Mouse (Mus musculus) C2C12 (cell line): Measurements from ENCODE around the gene Csnk2a2. TPM values are rescaled to one million over a fixed set of nuclear protein-coding genes. Genes with fewer than 3 reads are reported as not detected.

Source experiments
- H3K27me3 ChIP-seq: one replicate; pipeline ENCODE4 v1.6.1; 2011; ENCODE audit not compliant: control insufficient read depth, insufficient read depth, insufficient read length
- H3K36me3 ChIP-seq: one replicate; pipeline ENCODE4 v1.6.1; 2011; ENCODE audit not compliant: control insufficient read depth, insufficient read depth
- H3K4me3 ChIP-seq: one replicate; pipeline ENCODE4 v1.5.1; 2011; ENCODE audit warnings: mild to moderate bottlenecking, control low read depth; ENCODE audit not compliant: poor library complexity, insufficient read depth, severe bottlenecking
- H3K79me2 ChIP-seq: one replicate; pipeline ENCODE4 v1.6.1; 2011; ENCODE audit not compliant: control insufficient read depth, insufficient read depth
- H3K79me3 ChIP-seq: one replicate; pipeline ENCODE4 v1.6.1; 2011; ENCODE audit warnings: low read depth, control low read depth
- H3ac ChIP-seq: one replicate; pipeline ENCODE3; 2011; ENCODE audit warnings: low read depth; ENCODE audit not compliant: control insufficient read depth, insufficient read length
- CEBPB ChIP-seq: IDR thresholded peaks from one replicate; pipeline ENCODE4 v1.6.1; 2011; ENCODE audit warnings: low read depth, mild to moderate bottlenecking, control low read depth, moderate library complexity
- CTCF ChIP-seq: IDR thresholded peaks from one replicate; pipeline ENCODE4 v1.5.1; 2011; ENCODE audit not compliant: control insufficient read depth, insufficient read depth, insufficient read length
- FOSL1 ChIP-seq: IDR thresholded peaks from one replicate; pipeline ENCODE4 v1.8.0; 2011; ENCODE audit warnings: mild to moderate bottlenecking, low read length; ENCODE audit not compliant: poor library complexity, insufficient read depth, severe bottlenecking
- MAX ChIP-seq: IDR thresholded peaks from one replicate; pipeline ENCODE4 v1.6.1; 2011; ENCODE audit warnings: mild to moderate bottlenecking, control low read depth
- MYOD1 ChIP-seq: IDR thresholded peaks from one replicate; pipeline ENCODE4 v1.6.1; 2011; ENCODE audit warnings: low read depth; ENCODE audit not compliant: control insufficient read depth, insufficient read length
- MYOG ChIP-seq: IDR thresholded peaks from one replicate; pipeline ENCODE4 v1.6.1; 2011; ENCODE audit not compliant: control insufficient read depth, insufficient read length; ENCODE audit errors: extremely low read depth
- USF1 ChIP-seq: IDR thresholded peaks from one replicate; pipeline ENCODE4 v1.6.1; 2011; ENCODE audit warnings: low read depth, mild to moderate bottlenecking, control low read depth, moderate library complexity
- polyA plus RNA-seq: library from polyadenylated mRNA; unstranded; fragments of >200 nt; fragmentation: generic; extraction: Trizol; gene quantifications from one replicate; pipeline ENCODE4 v1.2.1, GENCODE M21; 2012; ENCODE audit warnings: missing spikeins

The Csnk2a2 gene
- polyA plus RNA-seq, 1 experiment = 61.0 TPM

DNA sequence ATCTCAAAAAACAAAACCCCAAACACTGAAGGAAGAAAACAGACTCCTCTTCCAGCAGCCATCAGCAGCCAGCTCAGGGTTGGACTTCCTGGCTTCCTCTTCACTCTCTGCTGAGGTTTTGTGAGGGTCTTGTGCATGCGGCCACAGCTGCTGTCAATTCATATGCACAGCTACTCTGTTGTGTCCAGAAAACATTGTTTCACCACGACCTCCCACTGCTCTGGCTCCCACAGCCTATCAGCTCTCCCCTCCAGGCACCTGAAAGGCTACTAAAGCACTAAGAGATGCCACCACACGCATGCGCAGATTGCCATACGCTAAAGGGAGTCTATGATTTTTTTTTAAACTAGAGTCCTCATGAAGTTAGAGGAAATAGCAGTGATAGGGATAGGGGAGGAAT, 15.0 kb upstream of the Csnk2a2 start:
- Histone ChIP-seq H3K79me2 (no peaks in the 10 kb centered on the region), H3K4me3 (no peak overlapping the region), H3ac (no peak overlapping the region), H3K36me3 (no peaks in the 10 kb centered on the region), H3K27me3 (peaks cover 18% of the 10 kb centered on the region), H3K79me3 (no peaks in the 10 kb centered on the region)
- TF ChIP-seq USF1 (no peak), MAX (no peak)

DNA sequence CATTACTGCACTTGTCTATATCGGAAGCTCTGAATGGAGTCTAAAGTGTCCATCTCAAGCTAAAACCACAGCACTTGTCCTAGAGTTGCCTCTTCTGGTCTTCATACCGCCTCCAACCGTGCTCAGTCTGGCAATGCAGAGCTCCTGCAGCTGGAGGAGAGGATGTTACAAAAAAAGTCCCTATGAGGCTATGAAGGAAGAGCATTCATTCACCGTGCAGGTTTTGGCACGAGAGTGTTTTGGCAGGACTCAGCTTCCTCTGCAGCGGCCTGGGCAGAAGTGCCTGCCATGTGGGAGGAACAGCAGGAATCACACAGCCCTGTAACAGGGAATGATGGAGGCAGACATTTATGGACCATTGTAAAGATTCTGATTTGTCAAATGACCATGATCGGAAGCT, 12.6 kb upstream of the Csnk2a2 start:
- Histone ChIP-seq H3K36me3 (no peaks in the 10 kb centered on the region), H3ac (no peak overlapping the region), H3K79me2 (no peaks in the 10 kb centered on the region), H3K27me3 (peaks cover 33% of the 10 kb centered on the region), H3K4me3 (no peak overlapping the region), H3K79me3 (no peaks in the 10 kb centered on the region)
- TF ChIP-seq FOSL1 (no peak), MAX (no peak), MYOD1 (no peak), MYOG (no peak), CEBPB (no peak), USF1 (no peak), CTCF (no peak)

- TF ChIP-seq FOSL1 = no peak
- TF ChIP-seq CTCF = no peak
- Histone ChIP-seq H3K79me3 (no peaks in the 10 kb centered on the region), H3K27me3 (peaks cover 33% of the 10 kb centered on the region), H3K36me3 (no peaks in the 10 kb centered on the region), H3K4me3 (no peak overlapping the region), H3ac (no peak overlapping the region), H3K79me2 (no peaks in the 10 kb centered on the region)
Observed at GRCm38 (mm10) chr8:95500436-95500835, 10.6 kb upstream of the Csnk2a2 start.

DNA sequence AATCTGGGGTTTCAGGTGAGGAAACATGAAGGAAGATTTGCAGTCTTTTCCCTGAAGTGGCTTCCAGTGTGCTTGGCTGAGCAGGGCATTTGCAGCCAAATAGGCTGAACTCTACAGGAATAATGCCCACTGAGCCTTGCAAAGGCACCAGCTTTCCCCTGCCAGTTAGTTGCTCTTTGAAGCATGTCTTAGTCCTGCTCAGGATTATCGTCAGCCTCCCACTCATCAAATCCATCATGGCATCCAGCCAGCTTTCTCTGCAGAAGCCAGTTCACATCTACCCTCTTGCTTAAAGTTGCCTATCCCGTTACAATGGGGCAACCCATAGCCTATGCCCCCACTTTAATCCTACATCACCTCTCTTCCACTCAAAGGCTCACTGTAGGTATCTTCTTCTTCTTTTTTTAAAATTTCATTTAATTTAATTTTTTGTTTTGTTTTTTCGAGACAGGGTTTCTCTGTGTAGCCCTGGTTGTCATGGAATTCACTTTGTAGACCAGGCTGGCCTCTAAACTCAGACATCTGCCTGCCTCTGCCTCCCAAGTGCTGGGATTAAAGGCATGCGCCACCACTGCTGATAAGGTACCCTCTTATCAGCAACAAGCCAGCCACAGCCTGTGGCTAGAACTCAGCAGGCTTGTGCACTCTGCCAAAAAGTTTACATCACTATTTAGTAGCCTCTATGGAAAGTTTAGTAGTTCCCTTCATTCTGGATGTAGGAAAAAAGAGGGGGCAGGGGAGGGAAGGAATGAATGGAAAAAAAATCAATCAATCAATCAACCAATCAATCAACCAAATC, 9.6 kb upstream of the Csnk2a2 start:
- Histone ChIP-seq H3K36me3 (no peaks in the 10 kb centered on the region), H3ac (no peak overlapping the region), H3K79me2 (no peaks in the 10 kb centered on the region), H3K79me3 (no peaks in the 10 kb centered on the region), H3K4me3 (no peak overlapping the region), H3K27me3 (peaks cover 34% of the 10 kb centered on the region)
- TF ChIP-seq MYOD1 (no peak), FOSL1 (no peak), MYOG (no peak), USF1 (no peak), CTCF (no peak), CEBPB (no peak), MAX (no peak)

DNA sequence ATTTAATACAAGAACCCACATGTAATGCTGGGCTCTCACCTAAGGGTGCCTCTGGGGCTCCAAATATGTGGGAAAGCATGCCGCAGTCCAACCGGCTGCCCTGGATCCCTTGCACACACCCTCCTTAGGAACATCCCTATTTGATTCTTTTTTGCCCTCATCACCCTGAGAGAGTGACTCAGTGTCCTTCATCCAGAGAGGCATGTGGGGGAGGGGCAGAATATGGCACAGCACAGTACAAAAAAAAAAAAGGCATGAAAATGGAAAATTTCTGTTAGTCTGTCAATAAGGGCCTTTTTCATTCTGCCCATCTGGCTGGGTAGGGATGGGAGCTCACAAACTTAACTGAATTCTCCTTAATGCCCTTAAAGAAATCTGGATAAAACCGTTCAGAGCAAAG, 8.0 kb upstream of the Csnk2a2 start:
- no peak for TF ChIP-seq MAX
- TF ChIP-seq CTCF = no peak
- TF ChIP-seq FOSL1 = no peak
- no peak for TF ChIP-seq MYOD1
- no peak for TF ChIP-seq CEBPB
- no peak for TF ChIP-seq USF1
- TF ChIP-seq MYOG = no peak
- H3K36me3 ChIP-seq = no peaks in the 10 kb centered on the region
- H3K79me2 ChIP-seq = no peaks in the 10 kb centered on the region
- H3K27me3 ChIP-seq = peaks cover 30% of the 10 kb centered on the region
- no peak overlapping the region for H3K4me3 ChIP-seq
- H3ac ChIP-seq = no peak overlapping the region
- no peaks in the 10 kb centered on the region for H3K79me3 ChIP-seq

DNA sequence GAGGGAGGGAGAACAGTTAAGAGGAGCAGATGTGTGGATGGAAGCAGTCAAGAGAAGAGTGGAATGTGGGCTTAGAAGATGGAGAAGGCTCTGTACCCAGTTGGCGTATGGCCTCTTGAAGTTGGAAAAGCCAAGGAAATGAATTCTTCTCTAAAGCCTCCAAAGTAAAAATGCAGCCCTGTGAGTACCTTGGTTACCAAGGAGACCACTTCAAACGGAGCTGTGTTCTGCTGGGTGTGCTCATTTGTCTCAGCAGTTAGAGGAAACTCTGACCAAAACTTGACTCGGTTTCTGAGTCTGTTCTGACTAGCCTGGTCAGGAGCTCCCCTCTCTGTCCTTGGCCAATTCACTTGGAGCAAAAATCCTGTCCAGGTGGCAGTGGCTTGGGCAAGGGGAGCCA, 6.6 kb upstream of the Csnk2a2 start:
- Histone ChIP-seq H3K36me3 (no peaks in the 10 kb centered on the region), H3K79me3 (no peaks in the 10 kb centered on the region), H3K27me3 (peaks cover 25% of the 10 kb centered on the region), H3K4me3 (no peak overlapping the region), H3ac (no peak overlapping the region), H3K79me2 (no peaks in the 10 kb centered on the region)
- TF ChIP-seq CEBPB (no peak), CTCF (no peak), MYOD1 (no peak)
